Mouse (Mus musculus) small intestine, adult 2 months (tissue): ENCODE measurements at regions not wholly inside any gene's neighbourhood (a gene's known extent, or its start where the extent isn't known, plus 50 kb on each side); places are given as distances from the start of the nearest gene placed in this dataset.

Source experiments
- H3K27ac ChIP-seq: fragments of 200-500 bp; 2 replicates; pipeline ENCODE4 v1.5.1; 2012; ENCODE audit warnings: low read depth, low read length, control low read depth, inconsistent platforms; ENCODE audit not compliant: insufficient read depth
- H3K27me3 ChIP-seq: fragments of 200-500 bp; 2 replicates; pipeline ENCODE4 v1.6.1; 2012; ENCODE audit warnings: mild to moderate bottlenecking, moderate library complexity, low read length, inconsistent platforms; ENCODE audit not compliant: control insufficient read depth, insufficient read depth
- H3K36me3 ChIP-seq: fragments of 200-500 bp; 2 replicates; pipeline ENCODE4 v1.6.1; 2012; ENCODE audit warnings: mild to moderate bottlenecking, low read length, control low read depth, inconsistent platforms; ENCODE audit not compliant: control insufficient read depth, insufficient read depth
- H3K4me1 ChIP-seq: fragments of 200-500 bp; 2 replicates; pipeline ENCODE4 v1.6.1; 2012; ENCODE audit warnings: low read length, inconsistent platforms, mixed read lengths; ENCODE audit not compliant: control insufficient read depth, insufficient read depth, insufficient read length
- H3K4me3 ChIP-seq: fragments of 200-500 bp; 2 replicates; pipeline ENCODE4 v1.5.1; 2012; ENCODE audit warnings: low read depth, mild to moderate bottlenecking, control low read depth, inconsistent platforms, low read length, moderate library complexity
- CTCF ChIP-seq: fragments of 200-500 bp; IDR thresholded peaks from 2 replicates; pipeline ENCODE4 v1.5.1; 2012; ENCODE audit warnings: low read depth, mild to moderate bottlenecking, control low read depth, inconsistent platforms, low read length, moderate library complexity, mixed read lengths; ENCODE audit not compliant: insufficient replicate concordance, insufficient read length; ENCODE audit errors: extremely low read depth
- POLR2A ChIP-seq: fragments of 200-500 bp; IDR thresholded peaks from 2 replicates; pipeline ENCODE4 v1.6.1; 2012; ENCODE audit warnings: low read depth, mild to moderate bottlenecking, control low read depth, inconsistent platforms, low read length, moderate library complexity
- WGBS: fragments of 180-500 bp; shearing (Covaris S2); methylation state at CpG from one replicate; pipeline ENCODE4 v1.1.7; 2018; 5-methylcytosine and 5-hydroxymethylcytosine counted together

- no peak overlapping the region for H3K4me3 ChIP-seq
- 95% methylated on average over 9 of the region's 9 CpGs for WGBS
- no peaks in the 10 kb centered on the region for H3K36me3 ChIP-seq
Observed at GRCm38 (mm10) chr12:17481687-17482086, 62.9 kb upstream of the Odc1 start.

GRCm38 (mm10) chr12:17482196-17482595, 62.4 kb upstream of the Odc1 start:
- TF ChIP-seq POLR2A (no peak), CTCF (no peak)
- WGBS: 97% methylated on average over 13 of the region's 13 CpGs
- no peak overlapping the region for H3K27ac ChIP-seq
- no peaks in the 10 kb centered on the region for H3K4me1 ChIP-seq
- H3K4me3 ChIP-seq: no peak overlapping the region
- no peaks in the 10 kb centered on the region for H3K36me3 ChIP-seq
- no peaks in the 10 kb centered on the region for H3K27me3 ChIP-seq

More at GRCm38 (mm10) chr12:17481687-17482086, 62.9 kb upstream of the Odc1 start:
- Histone ChIP-seq H3K4me1 (no peaks in the 10 kb centered on the region), H3K27ac (no peak overlapping the region), H3K27me3 (no peaks in the 10 kb centered on the region)
- TF ChIP-seq POLR2A (no peak), CTCF (no peak)

GRCm38 (mm10) chr12:17484448-17484847, 60.1 kb upstream of the Odc1 start:
- H3K27ac ChIP-seq: no peak overlapping the region
- H3K4me1 ChIP-seq: peaks cover 8% of the 10 kb centered on the region; the same call in 1 of the 2 replicates
- H3K36me3 ChIP-seq: no peaks in the 10 kb centered on the region
- no peak overlapping the region for H3K4me3 ChIP-seq
- WGBS: 72% methylated on average over 9 of the region's 9 CpGs
- H3K27me3 ChIP-seq: no peaks in the 10 kb centered on the region
- TF ChIP-seq POLR2A (no peak), CTCF (no peak)

- H3K4me1 ChIP-seq: peaks cover 8% of the 10 kb centered on the region; the same call in 1 of the 2 replicates
- H3K27me3 ChIP-seq: no peaks in the 10 kb centered on the region
- H3K4me3 ChIP-seq: no peak overlapping the region
- WGBS: 78% methylated on average over 9 of the region's 9 CpGs
- no peaks in the 10 kb centered on the region for H3K36me3 ChIP-seq
- TF ChIP-seq CTCF (no peak), POLR2A (no peak)
- H3K27ac ChIP-seq: no peak overlapping the region
Observed at GRCm38 (mm10) chr12:17486062-17486770, 58.4 kb upstream of the Odc1 start.

- no peak for TF ChIP-seq POLR2A
- no peak for TF ChIP-seq CTCF
- H3K4me3 ChIP-seq: no peak overlapping the region
Observed at GRCm38 (mm10) chr12:17487336-17487735, 57.3 kb upstream of the Odc1 start.

GRCm38 (mm10) chr12:17488203-17488602, 56.4 kb upstream of the Odc1 start:
- 88% methylated on average over 1 of the region's 1 CpGs for WGBS
- H3K4me3 ChIP-seq: no peak overlapping the region

More at GRCm38 (mm10) chr12:17487336-17487735, 57.3 kb upstream of the Odc1 start:
- Histone ChIP-seq H3K4me1 (peaks cover 15% of the 10 kb centered on the region), H3K27ac (no peak overlapping the region), H3K36me3 (no peaks in the 10 kb centered on the region), H3K27me3 (no peaks in the 10 kb centered on the region)
- WGBS: 29% methylated on average over 1 of the region's 1 CpGs

GRCm38 (mm10) chr12:17489971-17490370, 54.6 kb upstream of the Odc1 start:
- TF ChIP-seq POLR2A (no peak), CTCF (no peak)
- Histone ChIP-seq H3K36me3 (no peaks in the 10 kb centered on the region), H3K4me3 (no peak overlapping the region), H3K27me3 (no peaks in the 10 kb centered on the region), H3K4me1 (peaks cover 23% of the 10 kb centered on the region), H3K27ac (no peak overlapping the region)
- WGBS: 96% methylated on average over 3 of the region's 3 CpGs

More at GRCm38 (mm10) chr12:17488203-17488602, 56.4 kb upstream of the Odc1 start:
- TF ChIP-seq POLR2A (no peak), CTCF (no peak)
- no peak overlapping the region for H3K27ac ChIP-seq
- no peaks in the 10 kb centered on the region for H3K27me3 ChIP-seq
- H3K4me1 ChIP-seq: peaks cover 17% of the 10 kb centered on the region
- H3K36me3 ChIP-seq: no peaks in the 10 kb centered on the region
